Mouse (Mus musculus) lung, postnatal 0 days (tissue): Measurements from ENCODE around the gene Trpv2.

Source experiments
- CTCF ChIP-seq: IDR thresholded peaks from 2 replicates; pipeline ENCODE4 v1.5.1; 2016; ENCODE audit warnings: antibody characterized with exemption, mild to moderate bottlenecking
- EP300 ChIP-seq: IDR thresholded peaks from 2 replicates; pipeline ENCODE4 v1.6.1; 2016; ENCODE audit warnings: antibody characterized with exemption, mild to moderate bottlenecking, control low read depth

GRCm38 (mm10) chr11:62540969-62541368 lies 33.3 kb upstream of the Trpv2 start:
- no peak for TF ChIP-seq EP300
- TF ChIP-seq CTCF = no peak
